Mouse (Mus musculus): ENCODE data around the gene Osbpl6.

DNA sequence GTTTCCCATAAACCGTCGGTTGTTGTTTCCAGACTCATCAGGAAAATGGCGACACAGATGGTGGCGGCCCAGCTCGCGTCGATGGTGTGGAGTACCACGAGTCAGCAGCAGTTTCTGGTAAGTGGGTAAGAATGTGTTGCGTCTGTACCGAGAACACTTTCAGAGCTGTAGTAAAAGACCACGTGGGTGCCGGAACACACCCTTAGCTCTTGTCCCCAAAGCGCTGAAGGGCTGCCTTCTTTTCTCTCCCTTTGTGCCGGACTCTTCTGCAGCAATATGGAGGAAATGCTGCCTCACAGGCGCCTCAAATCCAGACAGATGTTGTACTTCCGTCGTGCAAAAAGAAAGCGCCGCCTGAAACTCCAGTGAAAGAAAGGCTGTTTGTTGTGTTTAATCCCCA lies 27.7 kb upstream of the Osbpl6 start:
- TF ChIP-seq POLR2A (IDR thresholded peaks at IDR 0.05; ENCODE audit: borderline replicate concordance, extremely low read depth, low read depth, low read length) (no peak), CTCF (IDR thresholded peaks at IDR 0.05; ENCODE audit: insufficient read depth, low read length) (no peak)
